In the genomic region with DNA sequence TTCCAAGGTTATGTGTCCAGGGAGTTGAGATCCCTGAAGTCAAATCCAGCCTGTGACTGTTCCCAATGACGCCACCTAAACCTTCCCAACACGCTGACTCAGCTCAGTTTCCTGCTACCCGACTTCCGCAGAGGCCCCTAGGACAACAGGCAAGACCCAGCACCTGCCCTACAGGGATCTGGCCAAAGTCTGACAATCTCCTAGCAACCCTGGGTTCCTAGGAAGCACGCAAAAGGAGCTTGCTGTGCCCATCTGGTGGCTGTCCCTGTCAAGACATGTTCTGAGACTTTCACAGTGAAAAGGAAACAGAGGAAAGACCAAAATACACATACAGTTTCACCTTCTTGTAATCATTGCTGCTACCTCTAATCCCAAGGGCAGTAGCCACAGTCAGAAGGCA, we compare ENCODE assay signal across 17 mouse cellular contexts. TPM values are rescaled to one million over a fixed set of nuclear protein-coding genes. Genes with fewer than 3 reads are reported as not detected.
DNase-seq lines count a peak whose midpoint lies in the region; ATAC-seq and TF ChIP-seq lines count a peak whose summit lies in the region.
"Had no signal": no experiment of that assay in that cellular context is flagged by ENCODE, and none has a peak within 500 bp of the region (broad histone marks: within the 10 kb centered on the region; RNA-seq: fewer than 3 reads in every experiment).

No protein-coding gene starts in this region.

- H3K27me3 ChIP-seq in heart, embryonic 12.5 days (replicated peaks), result no peaks in the 10 kb centered on the region
- H3K27me3 ChIP-seq in forebrain, embryonic 16.5 days (replicated peaks; ENCODE audit: control insufficient read depth, insufficient read depth, low read length), result no peaks in the 10 kb centered on the region
- H3K27me3 ChIP-seq: limb, embryonic 12.5 days had no signal

- TF ChIP-seq CTCF in layer of hippocampus, adult 2 months (conservative IDR thresholded peaks at IDR 0.05), result peak; percentile 29; the same call in 1 of the 2 replicates

- H3K27ac ChIP-seq in heart, embryonic 12.5 days (ENCODE audit: poor library complexity, severe bottlenecking), result 0 out of 2 replicates have a peak overlapping the region, but pooled peaks have one; percentile 34
- H3K27ac ChIP-seq in layer of hippocampus, adult 2 months, result no peak overlapping the region
- H3K27ac ChIP-seq in forebrain, embryonic 16.5 days (ENCODE audit: low read length), result no peak overlapping the region
- H3K27ac ChIP-seq: limb, embryonic 12.5 days had no signal

- H3K4me2 ChIP-seq in heart, embryonic 12.5 days, result no peak overlapping the region
- H3K4me2 ChIP-seq in forebrain, embryonic 16.5 days (ENCODE audit: low read length), result no peak overlapping the region
- H3K4me2 ChIP-seq: heart, embryonic 11.5 days; limb, embryonic 12.5 days had no signal

- no peak overlapping the region for H3K4me3 ChIP-seq in heart, embryonic 12.5 days
- no peak overlapping the region for H3K4me3 ChIP-seq in layer of hippocampus, adult 2 months
- no peak overlapping the region for H3K4me3 ChIP-seq in forebrain, embryonic 16.5 days (replicated peaks; ENCODE audit: low read length)
- H3K4me3 ChIP-seq: limb, embryonic 12.5 days; megakaryocyte, embryonic 14.5 days had no signal

- H3K9ac ChIP-seq in heart, embryonic 12.5 days, result no peak overlapping the region
- H3K9ac ChIP-seq in forebrain, embryonic 16.5 days (replicated peaks; ENCODE audit: low read depth, low read length), result no peak overlapping the region
- H3K9ac ChIP-seq: limb, embryonic 12.5 days had no signal

- ATAC-seq in heart, embryonic 12.5 days (ENCODE audit: insufficient number of reproducible peaks, low FRiP score), result no peak
- no peak for ATAC-seq in forebrain, embryonic 16.5 days
- ATAC-seq: hindbrain, embryonic 16.5 days had no signal

- no peaks in the 10 kb centered on the region for H3K9me3 ChIP-seq in heart, embryonic 12.5 days (replicated peaks)
- no peaks in the 10 kb centered on the region for H3K9me3 ChIP-seq in forebrain, embryonic 16.5 days (ENCODE audit: control insufficient read depth, low read length)
- H3K9me3 ChIP-seq: limb, embryonic 12.5 days; megakaryocyte, embryonic 14.5 days had no signal

- DNase-seq in heart, postnatal 25 days (ENCODE audit: low spot score), result no peak
- no peak for DNase-seq in layer of hippocampus, adult 2 months (ENCODE audit: low spot score in 2 of 2)
- no peak for DNase-seq in layer of hippocampus, postnatal 10 days (ENCODE audit: low spot score in 2 of 2)
- peak; percentile 25 for DNase-seq in R1 (ENCODE audit: low read depth, low spot score)
- DNase-seq in large intestine, adult 2 months (ENCODE audit: low read depth, low spot score), result peak; percentile 18
- no peak for DNase-seq in Muller cell, postnatal 12 days (ENCODE audit: inconsistent ontology term)
- DNase-seq: cerebellum, adult 11-12 months; embryo, embryonic 11 days; lung, adult 18-20 months; right cerebral cortex, postnatal 4 days; thymus, postnatal 4 days had no signal

- peaks cover 11% of the 10 kb centered on the region for H3K4me1 ChIP-seq in heart, embryonic 12.5 days (replicated peaks)
- peaks cover 3% of the 10 kb centered on the region; the same call in 1 of the 2 replicates for H3K4me1 ChIP-seq in forebrain, embryonic 16.5 days (replicated peaks; ENCODE audit: control insufficient read depth, insufficient read depth, low read length)
- H3K4me1 ChIP-seq: limb, embryonic 12.5 days had no signal

- intact Hi-C loops in heart, postnatal 25 days (cut with DNase I), result no loop called here

- no peaks in the 10 kb centered on the region for H3K36me3 ChIP-seq in heart, embryonic 12.5 days
- no peaks in the 10 kb centered on the region for H3K36me3 ChIP-seq in forebrain, embryonic 16.5 days (ENCODE audit: control insufficient read depth, insufficient read depth)
- H3K36me3 ChIP-seq: limb, embryonic 12.5 days had no signal

- WGBS in heart, embryonic 12.5 days, result 49% methylated on average over 5 of the region's 5 CpGs
- WGBS in large intestine, adult 2 months, result 27% methylated on average over 5 of the region's 5 CpGs
- WGBS in forebrain, embryonic 16.5 days, result 70% methylated on average over 5 of the region's 5 CpGs

RNA-seq across cellular contexts. Expression of gene Fam178b, which starts 35.4 kb away (rescaled TPM):
- polyA plus RNA-seq in heart, embryonic 12.5 days (2016; fragmentation: Nextera tagmentation; extraction: Ambion mirVana), result 2.8 and 3.0 TPM in 2 replicates
- total RNA-seq in heart, postnatal 25 days (2021), result under 1 TPM in 1 of 2 experiments, not detected in 1; 0.83 TPM
- not detected for total RNA-seq in layer of hippocampus, adult 2 months (2021)
- under 1 TPM in 1 of 2 experiments, not detected in 1; 0.78 TPM for total RNA-seq in layer of hippocampus, postnatal 10 days (2021)
- 0.73 and 1.2 TPM in 2 replicates for polyA plus RNA-seq in large intestine, adult 2 months (2012; rRNA removed)
- 0.34 TPM in 1 of 2 replicates, not detected in the other for polyA plus RNA-seq in forebrain, embryonic 16.5 days (2015; fragmentation: Nextera tagmentation; extraction: Ambion mirVana)

RNA-seq across cellular contexts. Expression of gene Cox5b, which starts 43.6 kb away (rescaled TPM):
- 1,063 and 1,083 TPM in 2 replicates for polyA plus RNA-seq in heart, embryonic 12.5 days (2016; fragmentation: Nextera tagmentation; extraction: Ambion mirVana)
- 1,000 to 10,000 TPM; 2,198 to 2,230 TPM for total RNA-seq in heart, postnatal 25 days (2021)
- total RNA-seq in layer of hippocampus, adult 2 months (2021), result 100 to 1,000 TPM; 610 to 649 TPM
- total RNA-seq in layer of hippocampus, postnatal 10 days (2021), result 100 to 1,000 TPM; 732 to 792 TPM
- polyA plus RNA-seq in large intestine, adult 2 months (2012; rRNA removed), result 760 and 804 TPM in 2 replicates
- 480 and 516 TPM in 2 replicates for polyA plus RNA-seq in forebrain, embryonic 16.5 days (2015; fragmentation: Nextera tagmentation; extraction: Ambion mirVana)

Comparison
In these comparisons a context has a peak if more than half of its experiments do, and no peak if none do; other contexts are left out.
1. DNase-seq: peak in R1 (single experiment) and large intestine, adult 2 months (single experiment); none in heart, postnatal 25 days (single experiment), layer of hippocampus, adult 2 months (0 of 2), layer of hippocampus, postnatal 10 days (0 of 2) and Muller cell, postnatal 12 days (single experiment).